Mouse (Mus musculus) olfactory bulb, adult 2 months (tissue): Measurements from ENCODE around the gene Naglu.

Experiments used
- CTCF ChIP-seq: fragments of 200-500 bp; IDR thresholded peaks from 2 replicates; pipeline ENCODE4 v1.5.1; 2012; ENCODE audit warnings: low read depth, mild to moderate bottlenecking, low read length, moderate library complexity; ENCODE audit not compliant: insufficient read depth
- POLR2A ChIP-seq: fragments of 200-500 bp; IDR thresholded peaks from 2 replicates; pipeline ENCODE4 v1.6.1; 2012; ENCODE audit warnings: mild to moderate bottlenecking, low read depth, low read length, moderate library complexity; ENCODE audit not compliant: insufficient read depth

GRCm38 (mm10) chr11:101071810-101072428, 2.1 kb downstream of the Naglu start:
- TF ChIP-seq CTCF (no peak), POLR2A (no peak)
